Mouse (Mus musculus) heart, postnatal 4 days (tissue): ENCODE data around the gene Sucnr1. TPM values are rescaled to one million over a fixed set of nuclear protein-coding genes. Genes with fewer than 3 reads are reported as not detected.
A peak's percentile ranks its signal among the peaks of the same experiment; 100 is the strongest.

Experiments used
- DNase-seq: peaks from one replicate; pipeline ENCODE4 v3.0.0; 2021
- total RNA-seq, 2 experiments: library from RNA; stranded (reverse); gene quantifications; 2 replicates each; pipeline ENCODE4 v1.2.3; 2021

Gene Sucnr1
- total RNA-seq, 2 experiments from 2014 or later = not detected

DNA sequence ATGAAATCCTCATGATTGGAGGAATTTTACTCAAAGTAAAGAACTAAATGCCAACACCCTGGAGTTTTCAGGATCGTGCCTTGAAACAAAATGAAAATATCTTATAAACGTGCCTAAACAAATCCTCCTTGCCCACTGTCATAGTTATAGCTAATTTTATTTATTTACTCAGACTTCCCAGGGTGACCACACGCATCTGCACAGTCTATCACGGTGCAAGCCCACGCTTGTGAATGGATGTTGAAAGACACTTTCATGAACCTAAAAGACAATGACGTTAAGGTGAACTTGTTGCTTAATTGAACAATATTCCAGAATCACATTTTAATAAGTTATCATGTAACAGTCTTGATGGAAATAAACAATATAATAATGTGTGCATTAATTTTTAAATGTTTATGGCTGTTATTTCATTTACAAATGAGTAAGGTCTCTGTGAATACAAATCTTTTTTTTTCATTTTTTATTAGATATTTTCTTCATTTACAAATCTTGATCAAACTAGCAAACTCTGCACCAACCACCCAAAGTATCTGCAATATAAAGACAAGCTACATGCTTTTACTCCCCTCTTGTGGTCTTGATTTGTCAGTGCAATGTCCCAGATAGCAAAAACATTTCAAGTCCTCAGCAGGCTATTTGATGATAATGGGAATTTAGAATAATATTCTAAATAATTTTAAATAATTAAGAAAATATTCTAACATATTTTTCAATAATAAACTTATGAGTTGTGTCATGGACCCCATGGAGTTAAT is 30.4 kb downstream of the Sucnr1 start:
- peak; percentile 10 for DNase-seq

DNA sequence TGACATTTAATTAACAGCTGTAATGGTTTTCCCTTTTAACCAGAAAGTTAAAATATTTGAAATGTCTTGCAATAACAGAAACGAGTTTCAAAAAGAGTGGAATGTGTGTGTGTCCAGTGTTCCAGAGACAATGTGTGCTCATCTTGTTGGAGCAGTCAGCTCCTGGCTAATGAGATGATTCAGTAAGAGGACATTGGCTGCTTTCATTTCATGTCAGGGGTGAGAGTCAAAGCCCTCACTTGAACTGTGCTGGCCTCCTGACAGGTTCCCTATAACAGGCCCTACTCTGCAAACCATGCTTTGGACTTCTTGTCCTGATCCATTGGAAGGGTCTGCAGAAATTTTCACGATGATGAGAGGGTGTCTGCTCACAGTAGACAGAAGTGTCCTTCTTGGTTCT is 32.9 kb downstream of the Sucnr1 start:
- no peak for DNase-seq

DNA sequence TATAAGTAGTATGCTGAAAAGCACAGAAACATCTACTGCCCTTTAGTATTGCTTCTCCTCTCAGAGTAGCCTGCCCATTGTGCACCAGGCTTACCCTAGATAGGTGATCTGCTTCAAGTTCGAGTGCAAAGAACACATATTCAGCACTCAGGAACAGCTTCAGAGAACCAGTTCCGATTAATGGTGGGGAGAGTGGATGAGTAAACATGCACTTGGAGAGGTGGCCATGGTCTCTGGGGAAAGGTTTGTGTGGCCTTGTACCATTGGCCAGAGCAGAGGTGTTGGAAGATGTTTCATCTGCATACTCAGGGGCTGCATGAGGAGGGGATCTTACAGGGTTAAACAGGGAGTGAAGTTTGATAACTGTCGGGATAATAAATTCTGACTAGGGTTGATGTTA is 39.8 kb downstream of the Sucnr1 start:
- DNase-seq = no peak

DNA sequence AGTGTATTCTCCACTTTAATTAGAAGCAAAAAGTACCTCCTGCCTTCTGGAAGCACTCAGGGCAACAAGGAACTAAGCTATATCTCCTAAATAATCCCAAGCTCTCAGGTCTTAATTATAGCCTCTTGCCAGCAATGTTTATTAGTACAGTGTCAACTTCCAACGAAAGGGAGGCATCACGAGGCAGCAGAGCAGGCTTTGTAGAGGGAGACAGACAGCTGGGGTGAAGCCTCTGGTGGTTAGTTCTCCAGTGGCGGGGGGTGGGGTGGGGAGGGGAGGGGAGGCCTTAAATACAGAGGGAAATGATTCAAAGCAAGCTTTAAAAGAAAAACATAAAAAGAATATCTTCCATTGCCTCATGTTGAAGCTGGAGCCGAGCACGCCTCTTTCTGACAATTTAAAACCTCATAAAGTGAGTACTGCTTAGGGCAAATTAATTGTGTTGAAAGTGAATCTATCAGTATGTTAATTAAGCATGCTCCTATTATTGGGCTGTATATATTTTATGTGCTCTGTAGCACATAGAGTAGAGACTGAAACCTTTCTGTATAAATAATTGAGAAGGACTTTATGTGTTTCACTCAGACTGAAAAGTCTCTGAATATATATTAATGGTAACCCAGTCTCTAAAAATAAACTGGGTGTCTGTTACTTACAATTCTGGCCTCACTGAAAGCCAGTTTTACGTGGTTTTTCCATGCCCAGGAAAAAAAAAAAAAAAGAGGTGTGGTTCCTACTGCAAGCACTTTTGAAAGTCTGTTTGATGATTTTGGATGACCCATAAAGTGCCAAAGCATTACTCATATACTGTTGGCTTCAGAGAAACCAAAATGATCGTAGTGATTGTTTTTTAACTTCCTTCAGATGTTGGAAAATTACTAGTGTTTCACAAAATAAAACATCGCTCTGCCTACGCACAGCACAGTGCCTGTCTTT is 42.5 kb downstream of the Sucnr1 start:
- DNase-seq = no peak

DNA sequence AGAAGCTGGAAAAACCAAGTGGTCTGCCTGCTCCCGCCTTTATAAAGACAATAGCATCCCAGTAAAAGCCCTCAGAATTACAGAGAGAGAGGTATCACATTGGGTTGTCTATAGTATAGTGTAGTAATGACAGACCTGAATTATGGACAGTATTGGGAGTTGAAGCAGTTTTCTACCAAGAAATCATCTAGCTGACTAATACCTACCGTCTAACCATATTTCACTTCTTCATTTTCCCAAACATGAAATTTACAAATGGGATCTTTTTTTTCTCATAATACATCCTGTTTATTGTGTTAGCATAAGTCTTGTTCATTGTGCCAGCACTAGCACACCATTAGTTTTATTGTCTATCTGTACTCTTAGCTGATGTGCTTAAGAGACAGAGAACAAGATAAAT is 44.9 kb downstream of the Sucnr1 start:
- DNase-seq = no peak

DNA sequence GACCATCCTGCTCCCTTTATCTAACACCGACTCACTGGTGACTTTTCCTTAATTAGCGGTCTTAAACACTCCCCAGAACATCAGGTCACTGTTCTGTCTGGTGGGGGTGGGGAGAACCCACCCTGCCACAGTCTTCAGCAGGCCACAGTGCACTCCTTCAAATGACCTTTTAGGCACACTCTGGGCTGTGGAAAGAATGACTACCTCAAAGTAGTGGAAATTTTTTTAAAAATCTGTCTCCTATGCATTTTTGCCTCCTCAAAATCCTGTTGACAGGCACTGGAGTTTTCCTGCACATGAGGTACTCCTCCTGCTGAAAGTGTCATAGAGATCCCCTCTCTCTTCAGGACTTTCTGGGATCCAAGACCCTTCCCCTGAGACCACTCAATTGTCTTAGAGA is 46.6 kb downstream of the Sucnr1 start:
- DNase-seq = no peak

DNA sequence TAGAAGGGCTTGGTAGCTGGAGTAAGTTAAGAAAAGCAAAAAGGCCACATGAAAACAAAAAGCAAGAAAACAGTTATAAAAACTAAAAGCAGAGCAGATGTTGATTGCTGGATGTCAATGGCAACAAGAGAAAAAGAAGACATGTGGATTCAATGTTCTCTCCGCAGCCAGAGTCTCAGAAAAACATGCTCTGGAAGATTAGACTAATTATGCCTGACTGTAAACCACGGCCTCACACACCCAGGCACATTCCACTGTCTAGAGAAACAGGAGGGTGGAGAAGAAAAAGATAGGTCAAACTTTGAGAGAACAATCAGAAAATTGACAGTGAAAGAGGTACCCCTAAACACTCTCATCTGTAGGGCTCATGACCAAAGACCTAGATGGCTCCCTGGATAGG is 54.1 kb downstream of the Sucnr1 start:
- no peak for DNase-seq

Other genes with a start within 250 kb of the Sucnr1 start
- gene Gm8298, start 220.8 kb upstream of the Sucnr1 start, total RNA-seq = not detected
- not detected for gene C130079G13Rik, start 156.7 kb upstream of the Sucnr1 start, total RNA-seq
- not detected for gene Aadacl2, start 75.1 kb upstream of the Sucnr1 start, total RNA-seq
- not detected for gene Aadac, start 56.2 kb upstream of the Sucnr1 start, total RNA-seq